Mouse (Mus musculus) lung, postnatal 0 days (tissue): ENCODE measurements at regions not wholly inside any gene's neighbourhood (a gene's known extent, or its start where the extent isn't known, plus 50 kb on each side); places are given as distances from the start of the nearest gene placed in this dataset.

Experiments
- ATAC-seq: fragments of 200-750 bp; cut with Nextera tagmentation; 2 replicates; pipeline ENCODE4 v1.8.0; 2017; ENCODE audit warnings: moderate library complexity
- DNase-seq: peaks from one replicate; pipeline ENCODE4 v3.0.0-alpha.2; 2016; ENCODE audit warnings: low spot score
- H3K27ac ChIP-seq: fragments of 300-500 bp; sonication (generic); 2 replicates; pipeline ENCODE4 v1.5.1; 2014; ENCODE audit warnings: antibody characterized with exemption, mild to moderate bottlenecking, low read length, mixed read lengths
- H3K27me3 ChIP-seq: fragments of 300-500 bp; sonication (generic); replicated peaks from 2 replicates; pipeline ENCODE4 v1.6.1; 2014; ENCODE audit warnings: low read length, mixed read lengths; ENCODE audit not compliant: insufficient read depth
- H3K36me3 ChIP-seq: fragments of 300-500 bp; sonication (generic); 2 replicates; pipeline ENCODE4 v1.6.1; 2014; ENCODE audit warnings: low read length, mixed read lengths; ENCODE audit not compliant: insufficient read depth
- H3K4me1 ChIP-seq: fragments of 300-500 bp; sonication (generic); 2 replicates; pipeline ENCODE4 v1.6.1; 2014; ENCODE audit warnings: antibody characterized with exemption, low read depth, low read length, mixed read lengths; ENCODE audit not compliant: insufficient read depth
- H3K4me2 ChIP-seq: fragments of 300-500 bp; sonication (generic); replicated peaks from 2 replicates; pipeline ENCODE4 v1.6.1; 2014; ENCODE audit warnings: low read depth, mild to moderate bottlenecking, low read length, moderate library complexity, mixed read lengths
- H3K4me3 ChIP-seq: fragments of 300-500 bp; sonication (generic); 2 replicates; pipeline ENCODE4 v1.5.1; 2014; ENCODE audit warnings: low read depth, low read length
- H3K9ac ChIP-seq: fragments of 300-500 bp; sonication (generic); replicated peaks from 2 replicates; pipeline ENCODE4 v1.6.1; 2014; ENCODE audit warnings: low read depth, mild to moderate bottlenecking
- H3K9me3 ChIP-seq: fragments of 300-500 bp; sonication (generic); 2 replicates; pipeline ENCODE4 v1.6.1; 2016; ENCODE audit warnings: low read length, mixed read lengths
- CTCF ChIP-seq: IDR thresholded peaks from 2 replicates; pipeline ENCODE4 v1.5.1; 2016; ENCODE audit warnings: antibody characterized with exemption, mild to moderate bottlenecking
- EP300 ChIP-seq: IDR thresholded peaks from 2 replicates; pipeline ENCODE4 v1.6.1; 2016; ENCODE audit warnings: antibody characterized with exemption, mild to moderate bottlenecking, control low read depth
- WGBS: fragments of 180-500 bp; shearing (Covaris S2); extraction: QIAGEN DNeasy Blood & Tissue Kit; methylation state at CpG from one replicate; pipeline ENCODE4 v1.1.7; 2014; 5-methylcytosine and 5-hydroxymethylcytosine counted together

- Histone ChIP-seq H3K36me3 (no peaks in the 10 kb centered on the region), H3K27ac (no peak overlapping the region), H3K4me1 (no peaks in the 10 kb centered on the region), H3K27me3 (no peaks in the 10 kb centered on the region), H3K9ac (no peak overlapping the region), H3K4me2 (no peak overlapping the region), H3K4me3 (no peak overlapping the region), H3K9me3 (no peaks in the 10 kb centered on the region)
- no peak for ATAC-seq
- TF ChIP-seq EP300 (no peak), CTCF (no peak)
- 80% methylated on average over 5 of the region's 5 CpGs for WGBS
- DNase-seq: no peak
These were observed 510.0 kb upstream of the Vstm2b start for GRCm38 (mm10) chr7:40388152-40388551.

GRCm38 (mm10) chr7:40389795-40390194 lies 508.3 kb upstream of the Vstm2b start:
- DNase-seq (no peak), ATAC-seq (no peak)
- WGBS: 34% methylated on average over 3 of the region's 3 CpGs
- no peaks in the 10 kb centered on the region for H3K36me3 ChIP-seq
- no peak for TF ChIP-seq EP300
- no peak for TF ChIP-seq CTCF
- H3K4me2 ChIP-seq: no peak overlapping the region
- no peak overlapping the region for H3K9ac ChIP-seq
- H3K27me3 ChIP-seq: no peaks in the 10 kb centered on the region
- H3K4me3 ChIP-seq: no peak overlapping the region
- no peaks in the 10 kb centered on the region for H3K9me3 ChIP-seq
- no peak overlapping the region for H3K27ac ChIP-seq
- no peaks in the 10 kb centered on the region for H3K4me1 ChIP-seq

GRCm38 (mm10) chr7:40390927-40391326 lies 507.2 kb upstream of the Vstm2b start:
- Histone ChIP-seq H3K9me3 (no peaks in the 10 kb centered on the region), H3K36me3 (no peaks in the 10 kb centered on the region), H3K4me3 (no peak overlapping the region), H3K27me3 (no peaks in the 10 kb centered on the region), H3K9ac (no peak overlapping the region), H3K27ac (no peak overlapping the region), H3K4me2 (no peak overlapping the region), H3K4me1 (no peaks in the 10 kb centered on the region)
- DNase-seq: no peak
- WGBS: 32% methylated on average over 3 of the region's 3 CpGs
- no peak for ATAC-seq
- no peak for TF ChIP-seq EP300
- no peak for TF ChIP-seq CTCF

GRCm38 (mm10) chr7:40391626-40392025 lies 506.5 kb upstream of the Vstm2b start:
- Histone ChIP-seq H3K27me3 (no peaks in the 10 kb centered on the region), H3K9ac (no peak overlapping the region), H3K27ac (no peak overlapping the region), H3K9me3 (no peaks in the 10 kb centered on the region), H3K36me3 (no peaks in the 10 kb centered on the region), H3K4me1 (no peaks in the 10 kb centered on the region), H3K4me2 (no peak overlapping the region), H3K4me3 (no peak overlapping the region)
- ATAC-seq: no peak
- TF ChIP-seq EP300 (no peak), CTCF (no peak)
- no peak for DNase-seq
- 38% methylated on average over 3 of the region's 3 CpGs for WGBS

GRCm38 (mm10) chr7:40392207-40392606 lies 505.9 kb upstream of the Vstm2b start:
- H3K36me3 ChIP-seq: no peaks in the 10 kb centered on the region
- DNase-seq (no peak), ATAC-seq (no peak)
- H3K9me3 ChIP-seq: no peaks in the 10 kb centered on the region
- H3K4me3 ChIP-seq: no peak overlapping the region
- H3K4me1 ChIP-seq: no peaks in the 10 kb centered on the region
- no peak overlapping the region for H3K4me2 ChIP-seq
- H3K9ac ChIP-seq: no peak overlapping the region
- no peaks in the 10 kb centered on the region for H3K27me3 ChIP-seq
- 58% methylated on average over 3 of the region's 3 CpGs for WGBS
- TF ChIP-seq CTCF (no peak), EP300 (no peak)
- no peak overlapping the region for H3K27ac ChIP-seq

- H3K27ac ChIP-seq: no peak overlapping the region
- no peak overlapping the region for H3K9ac ChIP-seq
- no peak for TF ChIP-seq CTCF
- TF ChIP-seq EP300: no peak
- H3K4me3 ChIP-seq: no peak overlapping the region
- no peaks in the 10 kb centered on the region for H3K4me1 ChIP-seq
- no peaks in the 10 kb centered on the region for H3K9me3 ChIP-seq
- no peaks in the 10 kb centered on the region for H3K27me3 ChIP-seq
- DNase-seq (no peak), ATAC-seq (no peak)
- no peak overlapping the region for H3K4me2 ChIP-seq
- H3K36me3 ChIP-seq: no peaks in the 10 kb centered on the region
- WGBS: 39% methylated on average over 1 of the region's 1 CpGs
These were observed 505.4 kb upstream of the Vstm2b start for GRCm38 (mm10) chr7:40392699-40393098.

GRCm38 (mm10) chr7:40398266-40398665 lies 499.9 kb upstream of the Vstm2b start:
- H3K9ac ChIP-seq: no peak overlapping the region
- H3K36me3 ChIP-seq: no peaks in the 10 kb centered on the region
- DNase-seq: no peak
- no peak for ATAC-seq
- H3K4me1 ChIP-seq: no peaks in the 10 kb centered on the region
- TF ChIP-seq EP300 (no peak), CTCF (no peak)
- H3K9me3 ChIP-seq: no peaks in the 10 kb centered on the region
- no peak overlapping the region for H3K4me3 ChIP-seq
- no peak overlapping the region for H3K4me2 ChIP-seq
- 61% methylated on average over 5 of the region's 5 CpGs for WGBS
- H3K27ac ChIP-seq: no peak overlapping the region
- no peaks in the 10 kb centered on the region for H3K27me3 ChIP-seq
